Mouse (Mus musculus): ENCODE results near the gene Rasl10a. TPM values are rescaled to one million over a fixed set of nuclear protein-coding genes. Genes with fewer than 3 reads are reported as not detected.

Rasl10a gene
- polyA plus RNA-seq, 1 experiment from 2014 or later = 0.27 TPM

DNA sequence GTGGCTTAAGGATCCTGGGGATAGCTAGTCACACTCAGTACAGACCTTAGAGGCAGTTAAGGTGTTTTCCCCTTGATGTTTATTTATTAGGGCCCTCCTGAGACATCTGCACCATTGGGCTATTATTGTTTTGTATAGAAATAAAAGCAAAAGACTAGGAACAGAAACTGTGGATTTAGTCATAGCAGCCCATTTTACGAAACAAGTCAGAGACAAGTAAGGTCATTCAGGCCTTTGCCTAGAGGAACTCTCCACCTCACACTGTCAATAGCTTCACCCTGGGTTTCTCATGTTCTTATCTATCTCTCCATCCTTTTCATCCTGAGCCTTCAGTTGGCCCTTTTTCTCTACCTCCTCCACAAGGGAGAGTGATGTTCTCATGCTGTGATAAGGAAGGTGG, 32.8 kb upstream of the Rasl10a start:
- Histone ChIP-seq H3K27ac (ENCODE audit: low read length) (no peak overlapping the region), H3K36me3 (ENCODE audit: control insufficient read depth, insufficient read depth) (peaks cover 66% of the 10 kb centered on the region), H3K4me2 (ENCODE audit: low read depth, low read length) (no peak overlapping the region), H3K27me3 (ENCODE audit: control insufficient read depth, insufficient read depth, low read depth, low read length) (no peaks in the 10 kb centered on the region), H3K4me1 (ENCODE audit: control insufficient read depth, low read depth, low read length) (no peaks in the 10 kb centered on the region), H3K9me3 (replicated peaks; ENCODE audit: control insufficient read depth, low read length) (no peaks in the 10 kb centered on the region), H3K4me3 (ENCODE audit: low read depth, low read length) (no peak overlapping the region), H3K9ac (ENCODE audit: low read depth, low read length) (no peak overlapping the region)
- no peak for ATAC-seq (ENCODE audit: low read depth)
- 79% methylated on average over 1 of the region's 1 CpGs for WGBS (ENCODE audit: insufficient replicate concordance)

DNA sequence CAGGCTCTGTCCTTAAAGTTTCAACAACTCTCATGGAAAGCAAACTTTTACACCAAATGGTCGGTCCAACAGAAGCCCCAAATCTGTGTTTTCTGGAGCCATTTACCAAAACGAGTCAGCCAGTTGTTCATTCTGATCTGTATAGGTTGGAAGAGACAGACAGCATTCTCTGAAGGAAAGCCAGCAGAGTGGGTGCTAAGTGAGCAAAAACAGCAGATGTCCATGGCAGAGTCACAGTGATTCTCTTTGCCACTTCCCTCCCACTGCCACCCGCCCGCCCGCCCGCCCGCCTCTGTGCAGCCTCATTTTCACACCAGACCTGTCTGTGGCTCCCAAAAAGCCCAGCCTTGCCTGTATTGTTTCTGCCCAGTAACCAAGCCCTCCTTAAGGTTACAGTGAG, 29.7 kb upstream of the Rasl10a start:
- Histone ChIP-seq H3K4me1 (ENCODE audit: control insufficient read depth, low read depth, low read length) (no peaks in the 10 kb centered on the region), H3K4me3 (ENCODE audit: low read depth, low read length) (no peak overlapping the region), H3K27me3 (ENCODE audit: control insufficient read depth, insufficient read depth, low read depth, low read length) (no peaks in the 10 kb centered on the region), H3K4me2 (ENCODE audit: low read depth, low read length) (no peak overlapping the region), H3K36me3 (ENCODE audit: control insufficient read depth, insufficient read depth) (peaks cover 78% of the 10 kb centered on the region), H3K9me3 (replicated peaks; ENCODE audit: control insufficient read depth, low read length) (no peaks in the 10 kb centered on the region), H3K27ac (ENCODE audit: low read length) (no peak overlapping the region), H3K9ac (ENCODE audit: low read depth, low read length) (no peak overlapping the region)
- no peak for ATAC-seq (ENCODE audit: low read depth)
- WGBS (ENCODE audit: insufficient replicate concordance) = 81% methylated on average over 7 of the region's 7 CpGs

DNA sequence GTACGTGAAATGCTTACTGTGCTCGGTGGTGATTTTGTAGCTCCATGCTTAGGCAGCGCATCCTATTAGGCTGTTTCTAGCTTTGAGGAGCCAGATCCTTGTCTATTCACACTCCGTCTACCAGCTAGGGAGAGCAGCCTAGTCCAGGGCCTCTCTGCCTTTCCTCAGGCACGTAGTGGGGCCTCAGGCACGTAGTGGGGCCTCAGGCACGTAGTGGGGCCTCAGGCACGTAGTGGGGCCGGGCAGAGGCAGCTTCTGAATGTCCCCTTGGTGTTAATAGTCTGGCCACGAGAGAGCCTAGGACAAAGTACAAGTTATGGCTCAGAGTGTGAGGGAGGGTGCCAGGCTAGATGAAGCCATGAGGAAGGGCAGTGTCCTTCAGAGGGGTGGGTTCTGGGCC, 25.2 kb upstream of the Rasl10a start:
- WGBS (ENCODE audit: insufficient replicate concordance) = 87% methylated on average over 10 of the region's 10 CpGs
- Histone ChIP-seq H3K27ac (ENCODE audit: low read length) (no peak overlapping the region), H3K4me1 (ENCODE audit: control insufficient read depth, low read depth, low read length) (no peaks in the 10 kb centered on the region), H3K27me3 (ENCODE audit: control insufficient read depth, insufficient read depth, low read depth, low read length) (no peaks in the 10 kb centered on the region), H3K9me3 (replicated peaks; ENCODE audit: control insufficient read depth, low read length) (no peaks in the 10 kb centered on the region), H3K36me3 (ENCODE audit: control insufficient read depth, insufficient read depth) (peaks cover 85% of the 10 kb centered on the region), H3K4me3 (ENCODE audit: low read depth, low read length) (no peak overlapping the region), H3K4me2 (ENCODE audit: low read depth, low read length) (no peak overlapping the region), H3K9ac (ENCODE audit: low read depth, low read length) (no peak overlapping the region)
- no peak for ATAC-seq (ENCODE audit: low read depth)

DNA sequence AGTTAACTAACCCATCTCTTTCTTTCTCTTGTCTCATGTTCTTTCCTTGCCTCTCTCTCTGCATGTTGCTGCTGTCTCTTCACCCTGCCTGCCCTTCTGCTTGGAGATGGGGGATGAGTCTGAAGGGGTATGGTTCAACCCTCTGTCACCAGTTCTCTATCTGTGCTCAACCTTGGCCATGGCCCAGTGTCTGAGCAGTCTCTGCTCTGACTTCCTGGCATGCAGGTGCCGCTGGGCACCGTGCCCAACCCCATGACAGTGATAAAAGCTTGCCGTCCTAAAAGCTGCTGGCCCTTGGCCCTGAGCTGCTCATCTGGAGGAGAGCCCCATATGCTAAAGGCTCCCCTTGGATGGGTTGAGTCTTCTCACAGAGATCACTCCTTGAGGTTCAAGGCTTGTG, 24.8 kb upstream of the Rasl10a start:
- Histone ChIP-seq H3K27ac (ENCODE audit: low read length) (no peak overlapping the region), H3K4me1 (ENCODE audit: control insufficient read depth, low read depth, low read length) (no peaks in the 10 kb centered on the region), H3K36me3 (ENCODE audit: control insufficient read depth, insufficient read depth) (peaks cover 86% of the 10 kb centered on the region), H3K9ac (ENCODE audit: low read depth, low read length) (no peak overlapping the region), H3K4me3 (ENCODE audit: low read depth, low read length) (no peak overlapping the region), H3K9me3 (replicated peaks; ENCODE audit: control insufficient read depth, low read length) (no peaks in the 10 kb centered on the region), H3K27me3 (ENCODE audit: control insufficient read depth, insufficient read depth, low read depth, low read length) (no peaks in the 10 kb centered on the region), H3K4me2 (ENCODE audit: low read depth, low read length) (no peak overlapping the region)
- WGBS (ENCODE audit: insufficient replicate concordance) = 79% methylated on average over 3 of the region's 3 CpGs
- ATAC-seq (ENCODE audit: low read depth) = no peak

DNA sequence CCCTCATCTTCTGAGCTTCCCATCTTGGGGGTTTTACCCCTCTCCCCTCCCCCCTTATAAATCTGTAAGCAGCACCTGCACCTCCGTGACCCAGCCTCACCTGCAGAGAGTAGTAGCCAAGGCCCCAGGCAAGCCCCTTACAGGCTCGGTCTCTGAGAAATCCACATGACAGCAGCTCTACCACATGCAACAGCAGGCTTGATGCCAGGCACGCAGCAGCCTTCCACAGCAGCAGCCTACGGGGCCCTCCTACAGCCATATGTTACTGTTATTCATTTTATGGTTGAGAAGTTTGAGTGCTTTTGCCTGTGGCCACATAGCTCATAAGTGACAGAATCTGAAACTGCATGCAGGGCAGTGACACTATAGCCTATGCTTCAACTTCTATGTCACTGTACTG, 22.5 kb upstream of the Rasl10a start:
- Histone ChIP-seq H3K9me3 (replicated peaks; ENCODE audit: control insufficient read depth, low read length) (no peaks in the 10 kb centered on the region), H3K27ac (ENCODE audit: low read length) (no peak overlapping the region), H3K4me2 (ENCODE audit: low read depth, low read length) (no peak overlapping the region), H3K36me3 (ENCODE audit: control insufficient read depth, insufficient read depth) (peaks cover 84% of the 10 kb centered on the region), H3K4me1 (ENCODE audit: control insufficient read depth, low read depth, low read length) (no peaks in the 10 kb centered on the region), H3K9ac (ENCODE audit: low read depth, low read length) (no peak overlapping the region), H3K27me3 (ENCODE audit: control insufficient read depth, insufficient read depth, low read depth, low read length) (no peaks in the 10 kb centered on the region), H3K4me3 (ENCODE audit: low read depth, low read length) (no peak overlapping the region)
- 89% methylated on average over 4 of the region's 4 CpGs for WGBS (ENCODE audit: insufficient replicate concordance)
- ATAC-seq (ENCODE audit: low read depth) = no peak

DNA sequence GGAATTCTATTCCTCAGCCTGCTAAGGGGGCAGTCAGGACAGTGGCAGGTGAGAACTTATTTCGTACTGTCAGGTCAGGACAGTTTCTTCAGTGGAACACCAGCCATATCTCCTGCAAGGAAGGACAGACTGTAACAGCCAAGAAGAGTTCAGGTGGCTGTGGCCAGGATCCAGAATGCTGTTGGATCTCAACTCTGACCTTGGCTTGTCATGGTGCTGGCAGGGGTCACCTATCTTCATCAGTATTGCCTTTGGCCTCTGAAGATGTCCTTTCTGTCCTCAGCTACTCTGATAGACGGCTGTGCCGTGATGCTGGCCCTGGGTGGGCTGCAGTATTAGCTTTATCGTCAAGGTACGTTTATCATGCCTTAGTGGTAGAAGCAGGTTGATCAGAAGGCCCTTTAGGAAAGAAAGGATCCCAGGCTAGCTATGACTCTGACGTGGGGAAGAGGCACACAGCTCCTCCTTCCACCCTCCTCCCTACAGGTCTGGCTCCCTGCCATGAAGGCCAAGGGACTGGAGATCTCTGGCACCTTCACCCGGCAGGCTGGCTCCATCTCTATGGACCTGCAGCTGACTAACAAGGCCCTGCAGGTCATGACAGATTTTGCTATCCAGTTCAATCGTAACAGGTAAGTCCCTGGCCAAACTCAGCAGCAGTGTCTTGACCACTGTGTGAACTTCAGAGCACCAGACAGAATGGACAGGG, 20.6 kb upstream of the Rasl10a start:
- Histone ChIP-seq H3K4me3 (ENCODE audit: low read depth, low read length) (no peak overlapping the region), H3K4me2 (ENCODE audit: low read depth, low read length) (no peak overlapping the region), H3K27me3 (ENCODE audit: control insufficient read depth, insufficient read depth, low read depth, low read length) (no peaks in the 10 kb centered on the region), H3K4me1 (ENCODE audit: control insufficient read depth, low read depth, low read length) (no peaks in the 10 kb centered on the region), H3K36me3 (ENCODE audit: control insufficient read depth, insufficient read depth) (peaks cover 78% of the 10 kb centered on the region), H3K9me3 (replicated peaks; ENCODE audit: control insufficient read depth, low read length) (no peaks in the 10 kb centered on the region), H3K27ac (ENCODE audit: low read length) (no peak overlapping the region), H3K9ac (ENCODE audit: low read depth, low read length) (no peak overlapping the region)
- ATAC-seq (ENCODE audit: low read depth) = no peak
- WGBS (ENCODE audit: insufficient replicate concordance) = 83% methylated on average over 8 of the region's 8 CpGs

DNA sequence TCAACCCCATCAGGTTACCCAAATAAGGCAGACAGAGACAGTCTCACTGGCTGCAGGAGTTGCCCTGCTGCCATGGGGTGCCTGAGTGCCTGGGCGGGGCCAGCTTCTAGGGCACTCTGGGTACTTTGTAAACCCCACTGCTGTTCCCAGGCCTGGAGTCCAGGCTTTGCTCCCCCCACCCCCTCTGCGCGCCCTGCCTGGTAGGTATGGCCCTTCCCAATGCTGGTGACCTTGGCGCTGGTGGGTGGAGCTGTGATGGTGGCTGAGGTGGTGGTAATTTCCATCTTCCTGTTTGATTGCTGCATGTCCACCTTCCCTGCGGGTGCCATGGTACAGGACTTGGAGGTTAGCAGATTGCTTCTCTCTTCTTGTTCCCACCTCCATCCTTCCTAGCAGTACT, 17.3 kb upstream of the Rasl10a start:
- Histone ChIP-seq H3K27ac (ENCODE audit: low read length) (no peak overlapping the region), H3K4me3 (ENCODE audit: low read depth, low read length) (no peak overlapping the region), H3K36me3 (ENCODE audit: control insufficient read depth, insufficient read depth) (peaks cover 50% of the 10 kb centered on the region), H3K4me1 (ENCODE audit: control insufficient read depth, low read depth, low read length) (no peaks in the 10 kb centered on the region), H3K9ac (ENCODE audit: low read depth, low read length) (no peak overlapping the region), H3K27me3 (ENCODE audit: control insufficient read depth, insufficient read depth, low read depth, low read length) (no peaks in the 10 kb centered on the region), H3K9me3 (replicated peaks; ENCODE audit: control insufficient read depth, low read length) (no peaks in the 10 kb centered on the region), H3K4me2 (ENCODE audit: low read depth, low read length) (no peak overlapping the region)
- WGBS (ENCODE audit: insufficient replicate concordance) = 84% methylated on average over 5 of the region's 5 CpGs
- ATAC-seq (ENCODE audit: low read depth) = no peak

DNA sequence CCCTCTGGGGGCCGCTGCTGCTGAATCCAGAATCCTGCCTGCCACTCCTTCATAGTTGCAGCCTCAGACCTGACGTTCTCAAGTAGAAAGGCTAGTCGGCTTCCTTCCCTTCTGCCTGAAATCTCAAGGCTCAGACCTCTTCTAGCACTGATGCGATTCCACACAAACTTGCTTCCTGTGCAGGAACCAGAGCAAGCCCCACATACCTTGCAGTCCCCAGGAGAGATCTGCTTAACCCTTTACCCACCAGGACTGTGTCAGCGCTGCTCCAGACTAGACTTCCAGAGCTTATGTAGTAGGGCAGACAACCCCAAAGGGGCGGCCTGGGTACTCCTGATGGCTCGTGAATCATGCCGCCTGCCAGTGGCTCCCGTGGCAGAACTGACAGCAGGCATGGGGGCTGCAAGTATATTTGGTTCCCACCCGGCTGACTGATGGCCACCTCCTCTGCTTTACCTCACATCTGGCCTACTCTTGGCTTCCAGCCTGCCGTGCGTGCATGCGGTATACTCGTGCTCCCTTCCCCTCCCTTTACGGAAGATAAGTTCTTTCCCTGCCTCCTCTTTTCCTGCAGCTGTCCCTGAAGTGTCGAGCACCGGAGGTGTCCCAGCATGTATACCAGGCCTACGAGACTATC, 16.7 kb upstream of the Rasl10a start:
- no peak overlapping the region for H3K27ac ChIP-seq (ENCODE audit: low read length)
- H3K4me3 ChIP-seq (ENCODE audit: low read depth, low read length) = no peak overlapping the region
- H3K4me1 ChIP-seq (ENCODE audit: control insufficient read depth, low read depth, low read length) = no peaks in the 10 kb centered on the region
- no peaks in the 10 kb centered on the region for H3K27me3 ChIP-seq (ENCODE audit: control insufficient read depth, insufficient read depth, low read depth, low read length)
- H3K36me3 ChIP-seq (ENCODE audit: control insufficient read depth, insufficient read depth) = peaks cover 45% of the 10 kb centered on the region
- WGBS (ENCODE audit: insufficient replicate concordance) = 80% methylated on average over 18 of the region's 18 CpGs
- no peak overlapping the region for H3K9ac ChIP-seq (ENCODE audit: low read depth, low read length)
- no peaks in the 10 kb centered on the region for H3K9me3 ChIP-seq (replicated peaks; ENCODE audit: control insufficient read depth, low read length)
- ATAC-seq (ENCODE audit: low read depth) = no peak
- no peak overlapping the region for H3K4me2 ChIP-seq (ENCODE audit: low read depth, low read length)

DNA sequence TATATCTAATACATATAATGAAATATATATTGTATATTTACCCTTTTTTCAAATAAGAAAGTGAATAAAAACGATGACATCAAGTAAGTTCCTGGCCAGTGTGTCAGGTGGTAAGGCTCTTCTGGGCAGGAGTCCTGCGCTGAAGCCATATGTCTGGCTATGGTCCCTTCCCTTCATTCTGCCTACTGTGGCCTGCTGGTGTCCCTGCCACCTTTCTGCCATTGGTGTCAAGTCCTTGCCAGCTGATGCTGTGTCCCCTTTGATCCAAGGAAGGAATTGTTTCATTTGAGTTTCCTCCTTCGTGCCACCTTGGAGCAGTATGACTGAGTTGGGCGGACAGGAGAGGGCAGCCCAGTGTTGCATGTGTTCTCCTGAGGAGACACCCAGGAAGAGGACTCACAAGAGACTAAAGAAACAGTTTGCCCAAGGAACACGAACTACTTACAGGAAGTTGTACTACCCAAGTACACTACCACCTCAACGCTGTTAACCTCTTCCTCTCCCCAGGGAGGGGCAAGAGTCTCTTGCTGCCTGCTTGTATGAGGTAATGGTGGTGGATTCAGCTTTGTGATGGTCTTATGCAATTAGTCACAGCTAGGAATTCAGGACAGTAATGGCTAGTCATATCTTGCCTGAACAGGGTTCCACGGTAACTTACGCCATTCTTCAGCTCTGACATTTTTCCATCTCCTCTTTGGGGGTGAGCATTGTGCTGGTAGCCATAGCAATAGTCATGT, 15.1 kb upstream of the Rasl10a start:
- 72% methylated on average over 8 of the region's 8 CpGs for WGBS (ENCODE audit: insufficient replicate concordance)
- no peak overlapping the region for H3K4me3 ChIP-seq (ENCODE audit: low read depth, low read length)
- no peak overlapping the region for H3K27ac ChIP-seq (ENCODE audit: low read length)
- H3K9ac ChIP-seq (ENCODE audit: low read depth, low read length) = no peak overlapping the region
- no peaks in the 10 kb centered on the region for H3K27me3 ChIP-seq (ENCODE audit: control insufficient read depth, insufficient read depth, low read depth, low read length)
- no peaks in the 10 kb centered on the region for H3K9me3 ChIP-seq (replicated peaks; ENCODE audit: control insufficient read depth, low read length)
- H3K36me3 ChIP-seq (ENCODE audit: control insufficient read depth, insufficient read depth) = peaks cover 33% of the 10 kb centered on the region
- no peaks in the 10 kb centered on the region for H3K4me1 ChIP-seq (ENCODE audit: control insufficient read depth, low read depth, low read length)
- no peak for ATAC-seq (ENCODE audit: low read depth)
- no peak overlapping the region for H3K4me2 ChIP-seq (ENCODE audit: low read depth, low read length)
